Mouse (Mus musculus) stomach, embryonic 15.5 days (tissue): ENCODE results near the gene Ephb1. TPM values are rescaled to one million over a fixed set of nuclear protein-coding genes. Genes with fewer than 3 reads are reported as not detected.

Experiments
- ATAC-seq: fragments of 200-750 bp; cut with Nextera tagmentation; 2 replicates; pipeline ENCODE4 v1.8.0; 2017; ENCODE audit warnings: low read depth, moderate number of reproducible peaks, moderate TSS enrichment; ENCODE audit not compliant: insufficient read depth, low FRiP score
- H3K27ac ChIP-seq: fragments of 300-500 bp; sonication (generic); 2 replicates; pipeline ENCODE4 v1.5.1; 2015; ENCODE audit warnings: mild to moderate bottlenecking, inconsistent platforms
- H3K27me3 ChIP-seq: fragments of 300-500 bp; sonication (generic); replicated peaks from 2 replicates; pipeline ENCODE4 v1.6.1; 2015; ENCODE audit warnings: inconsistent platforms
- H3K36me3 ChIP-seq: fragments of 300-500 bp; sonication (generic); 2 replicates; pipeline ENCODE4 v1.6.1; 2015; ENCODE audit warnings: inconsistent platforms
- H3K4me1 ChIP-seq: fragments of 300-500 bp; sonication (generic); 2 replicates; pipeline ENCODE4 v1.6.1; 2015; ENCODE audit warnings: inconsistent platforms
- H3K4me2 ChIP-seq: fragments of 300-500 bp; sonication (generic); 2 replicates; pipeline ENCODE4 v1.6.1; 2015; ENCODE audit warnings: mild to moderate bottlenecking, inconsistent platforms
- H3K4me3 ChIP-seq: fragments of 300-500 bp; sonication (generic); replicated peaks from 2 replicates; pipeline ENCODE4 v1.5.1; 2015; ENCODE audit warnings: inconsistent platforms
- H3K9ac ChIP-seq: fragments of 300-500 bp; sonication (generic); 2 replicates; pipeline ENCODE4 v1.6.1; 2015; ENCODE audit warnings: inconsistent platforms
- H3K9me3 ChIP-seq: fragments of 300-500 bp; sonication (generic); 2 replicates; pipeline ENCODE4 v1.6.1; 2016; ENCODE audit warnings: inconsistent platforms
- WGBS: fragments of 180-500 bp; shearing (Covaris S2); methylation state at CpG from one replicate; pipeline ENCODE4 v1.1.7; 2015; 5-methylcytosine and 5-hydroxymethylcytosine counted together
- polyA plus RNA-seq: library from polyadenylated mRNA; unstranded; fragments of >200 nt; fragmentation: Nextera tagmentation; extraction: Ambion mirVana; gene quantifications from 2 replicates; pipeline ENCODE4 v1.2.1, GENCODE M21; 2015

Gene Ephb1
- polyA plus RNA-seq, 1 experiment from 2014 or later: 5.5 TPM

GRCm38 (mm10) chr9:102212036-102212383 lies 142.5 kb downstream of the Ephb1 start:
- ATAC-seq: no peak
- no peak overlapping the region for H3K4me3 ChIP-seq
- H3K9ac ChIP-seq: no peak overlapping the region
- 47% methylated on average over 1 of the region's 1 CpGs for WGBS
- H3K27ac ChIP-seq: no peak overlapping the region
- H3K9me3 ChIP-seq: no peaks in the 10 kb centered on the region
- H3K4me1 ChIP-seq: 0 out of 2 replicates have a peak, but pooled peaks cover 2% of the 10 kb centered on the region
- H3K27me3 ChIP-seq: no peaks in the 10 kb centered on the region
- H3K4me2 ChIP-seq: no peak overlapping the region
- H3K36me3 ChIP-seq: no peaks in the 10 kb centered on the region

- H3K9ac ChIP-seq: no peak overlapping the region
- no peaks in the 10 kb centered on the region for H3K27me3 ChIP-seq
- 0 out of 2 replicates have a peak, but pooled peaks cover 2% of the 10 kb centered on the region for H3K4me1 ChIP-seq
- H3K36me3 ChIP-seq: no peaks in the 10 kb centered on the region
- ATAC-seq: no peak
- H3K4me3 ChIP-seq: no peak overlapping the region
- WGBS: 42% methylated on average over 10 of the region's 10 CpGs
- no peak overlapping the region for H3K4me2 ChIP-seq
- H3K9me3 ChIP-seq: no peaks in the 10 kb centered on the region
- no peak overlapping the region for H3K27ac ChIP-seq
These were observed 143.0 kb downstream of the Ephb1 start for GRCm38 (mm10) chr9:102211296-102212035.

- 67% methylated on average over 3 of the region's 3 CpGs for WGBS
- no peak overlapping the region for H3K4me3 ChIP-seq
- H3K27ac ChIP-seq: no peak overlapping the region
- H3K9ac ChIP-seq: no peak overlapping the region
- no peaks in the 10 kb centered on the region for H3K36me3 ChIP-seq
- no peaks in the 10 kb centered on the region for H3K27me3 ChIP-seq
- H3K9me3 ChIP-seq: no peaks in the 10 kb centered on the region
- ATAC-seq: no peak
- no peaks in the 10 kb centered on the region for H3K4me1 ChIP-seq
- H3K4me2 ChIP-seq: no peak overlapping the region
These were observed 149.0 kb downstream of the Ephb1 start for GRCm38 (mm10) chr9:102205518-102205917.

GRCm38 (mm10) chr9:102201867-102202266 lies 152.6 kb downstream of the Ephb1 start:
- WGBS: 84% methylated on average over 5 of the region's 5 CpGs
- Histone ChIP-seq H3K9me3 (no peaks in the 10 kb centered on the region), H3K4me3 (no peak overlapping the region), H3K36me3 (no peaks in the 10 kb centered on the region), H3K4me1 (no peaks in the 10 kb centered on the region), H3K27ac (no peak overlapping the region), H3K4me2 (no peak overlapping the region), H3K27me3 (no peaks in the 10 kb centered on the region), H3K9ac (no peak overlapping the region)
- ATAC-seq: no peak

- no peaks in the 10 kb centered on the region for H3K27me3 ChIP-seq
- ATAC-seq: no peak
- no peaks in the 10 kb centered on the region for H3K4me1 ChIP-seq
- no peak overlapping the region for H3K27ac ChIP-seq
- no peaks in the 10 kb centered on the region for H3K36me3 ChIP-seq
- H3K4me3 ChIP-seq: no peak overlapping the region
- no peaks in the 10 kb centered on the region for H3K9me3 ChIP-seq
- no peak overlapping the region for H3K4me2 ChIP-seq
- WGBS: 88% methylated on average over 6 of the region's 6 CpGs
- no peak overlapping the region for H3K9ac ChIP-seq
These were observed 157.6 kb downstream of the Ephb1 start for GRCm38 (mm10) chr9:102196856-102197255.

GRCm38 (mm10) chr9:102194063-102194462 lies 160.4 kb downstream of the Ephb1 start:
- H3K27me3 ChIP-seq: no peaks in the 10 kb centered on the region
- H3K4me2 ChIP-seq: no peak overlapping the region
- no peak overlapping the region for H3K4me3 ChIP-seq
- 77% methylated on average over 4 of the region's 4 CpGs for WGBS
- H3K4me1 ChIP-seq: peaks cover 11% of the 10 kb centered on the region
- no peak for ATAC-seq
- H3K9me3 ChIP-seq: no peaks in the 10 kb centered on the region
- no peak overlapping the region for H3K27ac ChIP-seq
- H3K9ac ChIP-seq: no peak overlapping the region
- H3K36me3 ChIP-seq: no peaks in the 10 kb centered on the region

- Histone ChIP-seq H3K9ac (no peak overlapping the region), H3K4me2 (no peak overlapping the region), H3K4me1 (peaks cover 11% of the 10 kb centered on the region), H3K27ac (no peak overlapping the region), H3K27me3 (no peaks in the 10 kb centered on the region), H3K36me3 (no peaks in the 10 kb centered on the region), H3K9me3 (no peaks in the 10 kb centered on the region), H3K4me3 (no peak overlapping the region)
- 60% methylated on average over 13 of the region's 13 CpGs for WGBS
- no peak for ATAC-seq
These were observed 161.5 kb downstream of the Ephb1 start for GRCm38 (mm10) chr9:102192724-102193685.

- peaks cover 11% of the 10 kb centered on the region for H3K4me1 ChIP-seq
- no peak overlapping the region for H3K9ac ChIP-seq
- H3K36me3 ChIP-seq: no peaks in the 10 kb centered on the region
- 0 out of 2 replicates have a peak overlapping the region, but pooled peaks have one; percentile 26 for H3K27ac ChIP-seq
- no peak overlapping the region for H3K4me2 ChIP-seq
- no peaks in the 10 kb centered on the region for H3K9me3 ChIP-seq
- no peaks in the 10 kb centered on the region for H3K27me3 ChIP-seq
- 82% methylated on average over 9 of the region's 9 CpGs for WGBS
- H3K4me3 ChIP-seq: no peak overlapping the region
- no peak for ATAC-seq
These were observed 164.4 kb downstream of the Ephb1 start for GRCm38 (mm10) chr9:102190058-102190457.

GRCm38 (mm10) chr9:102189406-102189805 lies 165.1 kb downstream of the Ephb1 start:
- Histone ChIP-seq H3K27ac (no peak overlapping the region), H3K9ac (no peak overlapping the region), H3K4me3 (no peak overlapping the region), H3K4me1 (peaks cover 11% of the 10 kb centered on the region), H3K4me2 (0 out of 2 replicates have a peak overlapping the region, but pooled peaks have one; percentile 1), H3K36me3 (no peaks in the 10 kb centered on the region), H3K27me3 (no peaks in the 10 kb centered on the region), H3K9me3 (no peaks in the 10 kb centered on the region)
- 40% methylated on average over 11 of the region's 11 CpGs for WGBS
- peak; percentile 78; the same call in 1 of the 2 replicates for ATAC-seq

- 65% methylated on average over 22 of the region's 22 CpGs for WGBS
- H3K27me3 ChIP-seq: no peaks in the 10 kb centered on the region
- H3K9me3 ChIP-seq: no peaks in the 10 kb centered on the region
- H3K4me1 ChIP-seq: peaks cover 6% of the 10 kb centered on the region; the same call in 1 of the 2 replicates
- H3K9ac ChIP-seq: no peak overlapping the region
- H3K4me3 ChIP-seq: no peak overlapping the region
- no peak overlapping the region for H3K27ac ChIP-seq
- no peak for ATAC-seq
- H3K4me2 ChIP-seq: no peak overlapping the region
- H3K36me3 ChIP-seq: no peaks in the 10 kb centered on the region
These were observed 170.7 kb downstream of the Ephb1 start for GRCm38 (mm10) chr9:102183663-102184274.

- Histone ChIP-seq H3K36me3 (no peaks in the 10 kb centered on the region), H3K27me3 (no peaks in the 10 kb centered on the region)
These were observed 172.5 kb downstream of the Ephb1 start for GRCm38 (mm10) chr9:102181810-102182490.

More at GRCm38 (mm10) chr9:102181810-102182490, 172.5 kb downstream of the Ephb1 start:
- Histone ChIP-seq H3K27ac (no peak overlapping the region), H3K4me3 (no peak overlapping the region), H3K9ac (no peak overlapping the region), H3K4me1 (peaks cover 6% of the 10 kb centered on the region; the same call in 1 of the 2 replicates), H3K4me2 (no peak overlapping the region), H3K9me3 (no peaks in the 10 kb centered on the region)
- 65% methylated on average over 10 of the region's 10 CpGs for WGBS
- ATAC-seq: no peak
